Comparison of ENCODE assay signal across 7 mouse cellular contexts in genomic region chr19:26746709-26747467, GRCm38 (mm10).
DNase-seq lines count a peak whose midpoint lies in the region; ATAC-seq and TF ChIP-seq lines count a peak whose summit lies in the region.

No protein-coding gene starts in this region.

- no peaks in the 10 kb centered on the region for H3K9me3 ChIP-seq in lung, embryonic 15.5 days
- H3K9me3 ChIP-seq in forebrain, embryonic 12.5 days, result no peaks in the 10 kb centered on the region
- no peaks in the 10 kb centered on the region for H3K9me3 ChIP-seq in limb, embryonic 11.5 days (ENCODE audit: control insufficient read depth, low read length)

- no peaks in the 10 kb centered on the region for H3K27me3 ChIP-seq in lung, embryonic 15.5 days
- no peaks in the 10 kb centered on the region for H3K27me3 ChIP-seq in forebrain, embryonic 12.5 days
- H3K27me3 ChIP-seq in limb, embryonic 11.5 days (ENCODE audit: control insufficient read depth, insufficient read depth, low read length), result no peaks in the 10 kb centered on the region

- peak overlapping the region; percentile 76 for H3K4me2 ChIP-seq in lung, embryonic 15.5 days
- H3K4me2 ChIP-seq in forebrain, embryonic 12.5 days, result peak overlapping the region; percentile 64
- H3K4me2 ChIP-seq in limb, embryonic 11.5 days (ENCODE audit: low read depth, severe bottlenecking), result peak overlapping the region; percentile 51

- no peak for ATAC-seq in lung, embryonic 15.5 days (ENCODE audit: borderline replicate concordance, extremely low read depth, low FRiP score, low TSS enrichment)
- peak; percentile 45 for ATAC-seq in forebrain, embryonic 12.5 days (ENCODE audit: low FRiP score)
- no peak for ATAC-seq in limb, embryonic 11.5 days (ENCODE audit: insufficient number of reproducible peaks, low FRiP score, low TSS enrichment, low read depth)

- WGBS in lung, embryonic 15.5 days, result 44% methylated on average over 6 of the region's 6 CpGs
- 49% methylated on average over 6 of the region's 6 CpGs for WGBS in forebrain, embryonic 12.5 days
- 54% methylated on average over 6 of the region's 6 CpGs for WGBS in limb, embryonic 11.5 days
- WGBS in olfactory bulb, adult 2 months, result 48% methylated on average over 6 of the region's 6 CpGs

- TF ChIP-seq CTCF in olfactory bulb, adult 2 months (IDR thresholded peaks at IDR 0.05; ENCODE audit: insufficient read depth, low read depth, low read length), result no peak

- DNase-seq in lung, postnatal 10 days, result no peak
- no peak for DNase-seq in limb, embryonic 11.5 days (ENCODE audit: low spot score)
- DNase-seq in thymus, postnatal 10 days (ENCODE audit: low spot score in 2 of 2), result no peak
- no peak for DNase-seq in spleen, postnatal 10 days (ENCODE audit: low spot score in 2 of 2)

- H3K9ac ChIP-seq in lung, embryonic 15.5 days, result peak overlapping the region; percentile 71
- peak overlapping the region; percentile 73 for H3K9ac ChIP-seq in forebrain, embryonic 12.5 days
- H3K9ac ChIP-seq in limb, embryonic 11.5 days (ENCODE audit: low read length), result peak overlapping the region; percentile 56

- peak overlapping the region; percentile 49 for H3K4me3 ChIP-seq in lung, embryonic 15.5 days
- H3K4me3 ChIP-seq in forebrain, embryonic 12.5 days (replicated peaks), result peak overlapping the region; percentile 46
- H3K4me3 ChIP-seq in limb, embryonic 11.5 days (ENCODE audit: low read depth, low read length), result peak overlapping the region; percentile 32
- peak overlapping the region; percentile 84; the same call in 1 of the 2 replicates for H3K4me3 ChIP-seq in olfactory bulb, adult 2 months (ENCODE audit: insufficient read depth, low read depth, low read length)

- H3K36me3 ChIP-seq in lung, embryonic 15.5 days, result no peaks in the 10 kb centered on the region
- peaks cover 2% of the 10 kb centered on the region; the same call in 1 of the 2 replicates for H3K36me3 ChIP-seq in forebrain, embryonic 12.5 days (replicated peaks)
- no peaks in the 10 kb centered on the region for H3K36me3 ChIP-seq in limb, embryonic 11.5 days (ENCODE audit: control insufficient read depth, insufficient read depth, low read length)

- peaks cover 32% of the 10 kb centered on the region for H3K4me1 ChIP-seq in lung, embryonic 15.5 days
- peaks cover 23% of the 10 kb centered on the region for H3K4me1 ChIP-seq in forebrain, embryonic 12.5 days
- H3K4me1 ChIP-seq in limb, embryonic 11.5 days (ENCODE audit: control insufficient read depth, insufficient read depth, low read length), result peaks cover 16% of the 10 kb centered on the region
- H3K4me1 ChIP-seq in olfactory bulb, adult 2 months (ENCODE audit: control insufficient read depth, insufficient read depth, low read length), result no peaks in the 10 kb centered on the region

- no peak for TF ChIP-seq POLR2A in olfactory bulb, adult 2 months (IDR thresholded peaks at IDR 0.05; ENCODE audit: insufficient read depth, low read depth, low read length)

- H3K27ac ChIP-seq in lung, embryonic 15.5 days, result peak overlapping the region; percentile 100
- H3K27ac ChIP-seq in forebrain, embryonic 12.5 days, result peak overlapping the region; percentile 100
- H3K27ac ChIP-seq in limb, embryonic 11.5 days (replicated peaks; ENCODE audit: low read depth, low read length), result peak overlapping the region; percentile 94
- no peak overlapping the region for H3K27ac ChIP-seq in olfactory bulb, adult 2 months (ENCODE audit: insufficient read depth, low read depth, low read length)

Comparison
In these comparisons a context has a peak if more than half of its experiments do, and no peak if none do; other contexts are left out.
1. H3K4me3 ChIP-seq: peak in every context shown above with its lines; median percentile 84 in olfactory bulb, adult 2 months; 49 in lung, embryonic 15.5 days; 46 in forebrain, embryonic 12.5 days; 32 in limb, embryonic 11.5 days.